Mouse (Mus musculus) Muller cell, postnatal 12 days (primary cell): ENCODE results near the gene Galr2.

Experiments used
- DNase-seq: peaks from one replicate; pipeline ENCODE4 v3.0.0-alpha.2; 2015; ENCODE audit errors: inconsistent ontology term

The Galr2 gene

GRCm38 (mm10) chr11:116307019-116307725, 26.4 kb downstream of the Galr2 start, which contains the start of gene Exoc7:
Gene Exoc7 (minus strand): TSS chr11:116307233.
- no peak for DNase-seq

DNA sequence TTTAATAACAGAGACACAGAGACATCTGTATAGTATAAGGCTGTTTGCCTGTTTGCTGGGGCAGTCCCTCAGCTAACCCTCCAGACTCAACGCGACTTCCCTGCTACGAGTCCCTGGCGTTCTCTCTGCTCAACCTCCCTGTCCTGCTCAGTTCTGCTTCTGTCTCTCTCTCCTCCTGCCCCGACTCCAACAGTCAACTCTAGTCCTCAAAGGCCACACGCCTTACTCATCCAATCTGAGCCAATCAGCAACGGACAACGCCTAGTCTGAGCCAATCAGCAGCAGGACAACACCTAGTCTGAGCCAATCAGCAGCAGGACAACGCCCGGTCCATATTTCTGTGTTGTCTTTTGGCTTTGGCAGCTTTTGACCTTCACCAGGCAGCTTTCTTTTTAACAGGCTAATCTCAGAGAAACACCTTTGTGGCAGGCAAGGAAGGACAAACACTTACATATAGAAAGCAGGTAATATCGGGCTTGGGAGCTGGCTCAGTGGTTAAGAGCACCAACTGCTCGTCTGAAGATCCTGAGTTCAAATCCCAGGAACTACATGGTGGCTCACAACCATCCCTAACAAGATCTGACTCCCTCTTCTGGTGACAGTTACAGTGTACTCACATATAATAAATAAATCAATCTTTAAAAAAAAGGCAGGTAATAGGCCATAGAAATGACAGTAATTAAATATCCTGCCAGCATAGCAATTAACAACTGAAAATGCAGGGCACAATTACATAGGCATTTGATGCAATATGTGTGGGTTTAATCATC, 27.2 kb downstream of the Galr2 start:
- no peak for DNase-seq

DNA sequence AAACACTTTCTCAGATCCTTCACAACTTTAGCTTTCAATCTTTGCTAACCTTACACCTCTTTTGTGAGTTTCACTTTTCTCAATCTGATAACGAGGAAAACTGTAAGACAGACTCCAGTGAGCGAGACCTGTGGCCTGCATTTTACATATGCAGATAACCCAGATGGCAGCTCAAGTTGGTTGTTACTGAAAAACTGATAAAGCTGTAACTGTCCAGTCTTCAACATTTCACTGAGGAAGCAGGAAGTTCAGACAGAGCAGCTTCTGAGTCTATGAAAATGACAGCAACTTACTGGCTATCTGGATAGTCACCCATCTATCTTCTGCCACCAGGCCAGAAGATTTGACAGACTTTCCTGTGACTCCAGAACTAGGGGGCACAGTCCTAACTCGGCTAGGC, 28.9 kb downstream of the Galr2 start:
- DNase-seq = no peak

DNA sequence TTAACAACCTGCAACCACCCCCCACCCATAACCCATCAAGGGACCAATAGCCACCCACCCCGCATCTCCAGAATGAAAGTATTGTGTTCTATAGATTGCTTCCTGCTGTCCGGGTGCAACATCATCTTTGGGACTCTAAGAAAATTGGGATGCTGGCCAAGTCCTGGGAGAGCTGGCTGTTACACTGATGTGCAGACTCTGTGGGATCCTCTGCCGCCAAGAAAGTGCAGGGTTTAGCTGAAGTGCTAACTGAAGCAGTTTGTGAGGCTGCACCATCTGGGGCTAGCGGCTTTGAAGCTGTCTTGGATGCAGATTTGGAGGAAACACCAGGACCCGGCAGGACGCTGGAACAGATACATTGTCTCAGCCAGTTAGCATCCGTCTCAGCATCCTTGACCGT, 30.4 kb downstream of the Galr2 start:
- no peak for DNase-seq

DNA sequence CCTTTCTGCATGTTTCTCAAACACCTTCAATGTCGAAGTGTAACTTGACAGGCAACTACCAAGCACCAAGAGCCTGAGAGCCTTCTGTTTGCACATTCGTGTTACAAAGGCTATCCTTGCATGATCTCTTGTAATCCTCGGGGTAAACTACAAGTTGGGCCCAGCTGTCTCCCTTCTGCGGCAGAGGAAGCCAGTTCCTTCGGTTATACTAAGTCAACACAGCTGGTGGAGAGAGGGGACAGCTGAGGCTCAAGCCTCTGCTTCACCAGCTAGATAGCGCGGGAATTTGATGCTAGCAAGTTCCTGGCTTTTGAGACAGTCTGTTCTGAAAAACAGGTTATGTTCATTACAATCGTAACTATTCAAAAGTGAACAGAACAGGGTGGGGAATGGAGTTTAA, 31.6 kb downstream of the Galr2 start:
- no peak for DNase-seq

DNA sequence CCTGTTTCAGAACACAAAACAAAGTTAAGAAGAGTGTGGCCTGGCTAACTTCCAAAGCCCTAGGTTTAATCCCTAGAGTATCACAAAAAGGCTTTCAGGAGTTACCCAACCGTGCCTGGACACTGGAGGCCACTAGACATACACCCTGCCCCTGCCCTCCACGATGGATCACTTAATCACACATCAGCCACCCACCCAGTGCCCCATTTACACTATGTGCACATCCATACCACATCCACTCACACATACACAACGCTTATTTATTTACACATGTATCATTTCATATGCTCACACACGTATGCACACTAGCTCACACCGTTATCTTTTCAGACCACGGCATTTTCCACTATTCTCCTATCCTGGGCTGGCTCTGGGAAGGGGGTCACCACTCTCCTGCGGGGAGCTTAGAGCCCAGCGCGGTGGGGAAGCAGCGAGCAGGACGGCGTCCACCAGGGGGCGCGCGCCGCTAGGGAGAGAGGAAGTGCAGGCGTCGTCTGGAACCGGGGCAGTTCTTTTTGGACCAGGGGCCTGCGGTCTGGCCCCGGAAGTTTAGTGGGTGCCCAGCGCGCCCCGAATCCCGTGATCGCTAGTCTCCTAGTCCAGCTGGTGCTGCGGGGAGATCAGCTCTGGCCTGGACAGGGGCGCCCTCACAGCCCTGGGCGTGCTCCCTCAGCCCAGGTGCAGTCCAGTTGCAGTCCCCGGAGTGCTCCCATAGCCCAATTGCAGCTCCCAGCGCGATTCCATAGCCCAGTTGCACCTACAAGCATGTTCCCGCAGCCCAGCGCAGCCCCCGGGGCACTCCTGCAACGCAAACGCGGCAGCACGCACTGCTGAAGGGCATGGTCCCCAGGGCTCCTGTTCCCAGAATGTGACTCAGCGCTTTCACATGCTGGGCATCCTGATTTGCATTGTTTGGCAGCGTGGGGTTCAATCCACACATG, 38.2 kb downstream of the Galr2 start:
- DNase-seq = peak; percentile 94

- no peak for DNase-seq
These were observed 46.3 kb downstream of the Galr2 start for GRCm38 (mm10) chr11:116326963-116327603.

- DNase-seq = peak; percentile 95
These were observed 48.8 kb downstream of the Galr2 start for GRCm38 (mm10) chr11:116329314-116330210.

- DNase-seq = peak; percentile 85
These were observed 49.4 kb downstream of the Galr2 start for GRCm38 (mm10) chr11:116330211-116330518.

DNA sequence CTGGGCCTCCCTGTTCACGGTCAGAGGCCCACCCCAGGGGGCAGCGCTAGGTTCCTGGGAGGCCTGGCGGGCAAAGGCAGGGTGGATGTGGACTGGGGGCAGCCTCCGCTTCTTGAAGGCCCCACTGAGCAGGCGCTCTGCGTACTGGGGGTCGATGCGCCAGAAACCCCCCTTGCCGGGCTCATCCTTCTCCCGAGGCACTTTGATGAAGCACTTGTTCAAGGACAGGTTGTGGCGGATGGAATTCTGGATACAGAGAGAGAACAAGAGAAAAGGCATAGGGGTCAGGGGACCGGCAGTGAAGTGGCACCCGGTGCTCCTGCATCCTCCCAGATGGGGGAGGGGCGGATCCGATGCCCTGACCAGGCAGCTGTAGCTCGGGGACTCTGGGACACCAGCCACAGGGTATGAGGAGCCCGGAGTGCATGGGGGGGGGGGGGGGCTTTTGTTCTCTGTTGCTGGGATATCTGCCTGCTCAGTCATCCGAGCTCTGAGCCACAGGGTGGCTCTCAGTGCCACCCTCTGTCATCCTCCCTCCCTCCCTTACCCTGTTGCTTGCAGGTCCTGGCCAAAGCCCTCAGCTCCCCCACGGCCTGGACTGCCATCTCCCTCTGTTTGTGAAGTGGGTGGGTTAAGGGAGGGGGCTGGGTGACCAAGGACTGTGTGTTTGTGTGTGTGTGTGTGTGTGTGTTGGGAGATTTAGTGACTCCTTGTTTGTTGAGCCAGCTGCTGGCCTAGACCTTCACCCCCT, 51.7 kb downstream of the Galr2 start:
- DNase-seq = peak; percentile 91

- no peak for DNase-seq
These were observed 52.2 kb downstream of the Galr2 start for GRCm38 (mm10) chr11:116332983-116333270.
